Mouse (Mus musculus) WW6 (cell line): ENCODE data around the gene Cbx7.

ENCODE experiments used
- DNase-seq: peaks from one replicate; pipeline ENCODE4 v3.0.0-alpha.2; 2013; ENCODE audit warnings: low read depth, low spot score

The Cbx7 gene

DNA sequence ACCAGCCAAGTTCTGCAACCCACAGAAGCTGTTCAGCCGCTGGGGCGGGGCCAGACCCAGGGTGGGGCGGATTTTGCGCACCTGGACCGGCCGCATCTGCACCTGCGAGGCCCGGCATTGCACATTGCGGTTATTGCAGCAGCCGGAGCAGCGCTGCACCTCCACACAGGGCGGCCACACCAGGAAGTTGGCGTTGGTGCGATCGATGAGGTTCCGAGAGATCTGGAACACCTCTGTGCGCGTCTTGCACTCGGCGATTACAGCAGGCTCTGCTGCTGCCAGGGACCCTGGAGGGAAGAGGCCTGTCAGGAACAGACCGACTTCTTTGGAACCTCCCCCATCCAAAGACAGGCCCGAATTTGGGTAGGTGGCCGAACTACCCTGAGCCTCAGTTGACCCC is 30.7 kb upstream of the Cbx7 start:
- no peak for DNase-seq

GRCm38 (mm10) chr15:80000694-80001093 is 29.8 kb upstream of the Cbx7 start:
- no peak for DNase-seq

DNA sequence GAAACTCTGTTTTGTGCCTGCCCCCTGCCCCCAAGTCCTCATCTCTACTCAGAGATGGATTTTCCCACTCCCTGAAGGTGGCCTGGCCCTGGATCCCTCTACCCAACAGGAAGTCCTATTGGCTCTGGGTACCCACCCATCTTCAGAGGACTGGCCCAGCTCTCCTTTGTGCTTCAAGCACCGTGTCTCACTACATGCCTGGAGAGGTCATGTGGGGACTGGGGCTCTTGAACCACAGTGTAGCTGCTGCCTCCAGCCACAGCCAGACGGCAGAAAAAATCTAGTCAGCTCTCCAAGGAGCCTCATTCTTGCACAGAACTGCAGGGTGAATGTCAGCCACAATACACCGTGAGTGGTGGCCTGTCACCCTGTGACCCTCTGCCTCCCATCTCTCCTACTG is 27.1 kb upstream of the Cbx7 start:
- DNase-seq, result no peak

GRCm38 (mm10) chr15:79996781-79997180 is 25.9 kb upstream of the Cbx7 start:
- no peak for DNase-seq

DNA sequence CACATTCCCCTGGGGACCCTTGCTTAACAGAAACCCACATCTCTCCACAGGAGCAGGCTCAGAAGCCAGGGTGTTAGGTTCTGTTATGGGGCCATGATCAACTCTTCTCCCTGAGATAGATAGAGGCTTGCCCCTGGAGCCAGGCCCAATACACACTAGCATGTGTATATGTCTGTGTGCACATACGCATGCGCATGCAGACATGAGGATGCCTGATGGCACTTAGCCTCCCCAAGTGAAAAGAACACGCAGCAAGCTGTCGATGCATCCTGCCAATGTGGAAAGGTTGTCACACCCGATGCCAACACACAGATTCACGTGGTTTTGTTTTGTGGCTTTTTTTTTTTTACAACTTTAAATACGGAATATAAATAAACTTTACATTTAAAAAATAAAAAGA is 24.6 kb upstream of the Cbx7 start:
- no peak for DNase-seq

GRCm38 (mm10) chr15:79994566-79994965 is 23.6 kb upstream of the Cbx7 start:
- DNase-seq, result no peak

DNA sequence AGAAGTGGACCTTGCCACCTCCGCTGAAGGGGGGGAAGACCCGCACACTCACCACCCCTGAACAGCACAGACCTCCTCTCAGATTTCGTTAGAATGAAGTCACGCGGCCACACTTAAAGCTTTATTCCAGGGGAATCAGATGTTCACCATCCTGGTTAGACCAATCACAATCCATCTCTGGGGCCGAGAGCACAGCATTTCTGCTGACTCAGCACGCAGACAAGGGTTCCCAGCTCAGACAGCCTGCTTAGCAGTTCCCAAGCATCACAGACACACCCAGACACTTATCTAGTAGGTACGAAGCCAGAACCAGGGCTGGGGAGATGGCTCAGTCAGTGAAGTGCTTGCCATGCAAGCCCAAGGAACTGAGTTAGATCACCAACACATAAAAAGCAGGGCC is 15.3 kb upstream of the Cbx7 start:
- peak; percentile 62 for DNase-seq

GRCm38 (mm10) chr15:79985471-79985870 is 14.6 kb upstream of the Cbx7 start:
- no peak for DNase-seq

GRCm38 (mm10) chr15:79984152-79984551 is 13.2 kb upstream of the Cbx7 start:
- DNase-seq, result no peak

GRCm38 (mm10) chr15:79980716-79981115 is 9.8 kb upstream of the Cbx7 start:
- no peak for DNase-seq

DNA sequence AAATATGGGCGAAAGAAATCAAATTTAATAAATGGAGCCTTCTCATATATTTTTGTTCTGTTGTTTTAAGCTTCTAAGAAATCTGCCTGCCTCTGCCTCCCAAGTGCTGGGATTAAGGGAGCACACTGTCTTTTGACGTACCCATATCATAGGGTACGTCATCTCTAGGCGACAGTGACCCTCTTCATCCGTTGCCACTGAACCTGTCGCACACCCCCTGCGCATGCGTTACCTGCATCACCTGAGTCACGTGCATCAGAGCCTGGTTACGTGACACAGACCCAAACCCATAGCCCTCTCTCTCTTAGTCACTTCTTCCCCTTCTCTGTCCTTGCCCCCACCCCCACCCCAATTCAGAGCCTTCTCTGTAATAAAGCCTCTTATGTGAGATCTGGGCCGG is 1.3 kb upstream of the Cbx7 start:
- DNase-seq, result no peak

- DNase-seq, result peak; percentile 43
Measured at GRCm38 (mm10) chr15:79970491-79970890, 428 bp downstream of the Cbx7 start.

DNA sequence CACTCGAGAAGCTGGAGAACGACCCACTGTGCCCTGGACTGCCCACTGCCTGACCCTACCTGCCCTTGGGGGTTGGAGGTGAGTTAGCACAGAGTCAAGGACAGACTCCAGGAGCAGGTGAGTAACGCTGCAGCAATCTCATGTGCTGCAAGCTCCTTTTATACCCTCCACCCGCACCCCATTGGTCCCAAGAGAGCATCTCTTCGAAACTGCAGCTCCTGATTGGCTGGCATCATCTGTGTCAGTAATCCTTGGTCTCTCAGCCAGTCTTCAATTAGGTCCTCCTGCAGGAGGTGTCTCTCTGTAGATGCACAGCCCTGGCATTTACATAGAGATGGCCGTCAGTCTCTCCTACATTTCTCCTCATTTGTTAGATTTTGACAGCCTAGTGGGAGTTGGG is 3.6 kb downstream of the Cbx7 start:
- no peak for DNase-seq

DNA sequence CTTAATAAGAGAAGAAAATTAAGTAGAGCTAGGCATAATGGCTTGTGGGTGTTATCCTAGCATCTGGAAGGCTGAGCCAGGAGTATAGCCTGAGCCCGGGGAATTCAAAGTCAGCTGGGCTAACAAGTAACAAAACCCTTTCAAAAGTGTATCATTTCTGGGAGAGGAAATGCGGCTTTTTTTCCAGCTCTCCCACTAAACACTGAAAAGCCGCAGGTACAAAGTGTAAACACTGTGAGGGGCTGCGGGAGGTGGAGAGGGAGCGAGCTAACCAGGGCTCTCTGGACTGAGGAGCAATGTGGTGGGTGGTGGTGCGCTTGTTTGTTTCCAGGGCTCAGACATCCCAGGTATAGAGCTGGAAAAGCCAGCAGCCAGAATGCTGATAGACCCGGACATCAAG is 6.5 kb downstream of the Cbx7 start:
- DNase-seq, result no peak

DNA sequence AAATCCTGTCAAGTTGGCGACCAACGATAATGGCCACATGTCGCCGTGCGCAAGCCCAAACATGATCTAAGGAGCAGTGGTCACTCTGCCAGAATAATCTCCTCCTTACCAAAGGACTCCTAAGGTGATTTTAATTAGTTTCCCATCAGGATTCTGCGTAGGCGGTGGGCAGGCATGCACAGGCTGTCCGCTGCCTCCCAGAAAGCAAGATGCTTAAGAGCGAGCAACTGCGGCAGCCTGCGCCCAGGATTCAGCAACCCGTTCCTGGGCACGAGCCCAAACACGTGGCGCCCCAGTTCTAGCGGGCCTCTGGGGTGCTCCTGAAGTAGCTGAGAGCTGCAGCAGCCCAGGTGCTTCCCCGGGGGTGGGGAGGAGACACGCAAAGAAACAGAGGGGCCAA is 8.3 kb downstream of the Cbx7 start:
- no peak for DNase-seq

DNA sequence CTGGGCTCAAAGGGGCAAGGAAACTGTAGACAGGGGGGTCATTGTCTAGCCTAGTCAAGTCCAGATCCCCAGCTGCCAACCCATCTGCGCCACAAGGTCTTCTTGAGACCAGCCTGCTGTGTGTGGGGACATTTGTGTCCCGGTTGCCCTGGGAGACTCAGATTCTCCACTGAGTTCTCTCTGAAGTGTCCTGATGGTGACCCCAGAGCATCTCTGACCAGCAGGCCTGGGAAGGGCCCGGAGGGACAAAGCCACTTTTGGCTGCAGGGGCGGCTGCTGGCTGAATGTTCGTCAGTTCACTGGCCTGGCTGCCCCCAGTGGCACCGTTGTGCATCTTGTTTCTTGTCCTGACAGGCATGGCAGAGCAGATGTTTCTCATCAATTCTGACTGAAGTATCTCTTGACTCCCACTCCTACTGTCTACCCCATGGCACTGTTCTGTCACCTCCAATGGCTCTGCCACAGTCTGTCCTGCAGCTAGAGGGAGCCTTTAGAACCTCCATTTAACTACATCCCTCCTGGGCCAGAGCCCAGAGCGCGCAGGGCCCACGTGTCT is 9.5 kb downstream of the Cbx7 start:
- DNase-seq, result no peak

DNA sequence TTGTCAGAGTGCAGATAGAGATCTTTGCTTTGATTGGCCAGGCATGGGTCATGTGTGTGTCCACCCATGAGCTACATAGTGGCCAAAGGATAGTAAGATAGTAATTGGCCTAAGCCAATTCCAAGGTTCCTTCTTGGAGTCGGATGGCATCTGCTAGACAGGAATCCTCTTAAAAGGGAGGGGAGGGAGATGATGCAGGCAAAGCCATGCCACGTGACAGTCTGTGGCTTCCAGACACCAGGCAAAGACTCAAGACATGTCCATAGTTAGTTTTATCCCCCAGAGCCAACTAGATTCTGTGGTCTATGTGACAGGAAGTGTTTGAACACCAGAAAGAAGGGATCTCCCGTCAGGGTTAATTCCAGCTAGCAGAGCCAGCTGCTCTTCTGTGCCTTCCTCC is 12.5 kb downstream of the Cbx7 start:
- no peak for DNase-seq

DNA sequence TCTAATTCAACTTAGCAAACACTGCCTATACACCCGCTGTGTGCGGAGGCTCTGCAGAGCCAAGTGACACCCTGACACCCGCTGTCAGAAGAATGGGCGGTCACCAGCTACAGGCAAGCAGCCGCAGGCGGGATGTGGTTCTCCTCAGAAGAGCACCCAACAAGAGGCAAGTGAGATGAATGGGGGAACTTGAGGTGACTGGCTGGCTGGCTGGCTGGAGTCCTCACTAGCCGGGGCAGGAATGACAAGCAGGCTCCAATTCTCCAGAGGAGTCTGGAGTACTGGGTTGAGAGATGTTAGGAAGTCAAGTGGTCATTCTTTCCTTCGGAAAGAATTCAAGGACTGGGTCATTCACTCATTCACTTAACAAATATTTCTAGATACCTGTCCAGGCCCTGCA is 14.4 kb downstream of the Cbx7 start:
- no peak for DNase-seq

- no peak for DNase-seq
Measured at GRCm38 (mm10) chr15:79953470-79953869, 17.4 kb downstream of the Cbx7 start.

GRCm38 (mm10) chr15:79952504-79953231 is 18.3 kb downstream of the Cbx7 start:
- no peak for DNase-seq

DNA sequence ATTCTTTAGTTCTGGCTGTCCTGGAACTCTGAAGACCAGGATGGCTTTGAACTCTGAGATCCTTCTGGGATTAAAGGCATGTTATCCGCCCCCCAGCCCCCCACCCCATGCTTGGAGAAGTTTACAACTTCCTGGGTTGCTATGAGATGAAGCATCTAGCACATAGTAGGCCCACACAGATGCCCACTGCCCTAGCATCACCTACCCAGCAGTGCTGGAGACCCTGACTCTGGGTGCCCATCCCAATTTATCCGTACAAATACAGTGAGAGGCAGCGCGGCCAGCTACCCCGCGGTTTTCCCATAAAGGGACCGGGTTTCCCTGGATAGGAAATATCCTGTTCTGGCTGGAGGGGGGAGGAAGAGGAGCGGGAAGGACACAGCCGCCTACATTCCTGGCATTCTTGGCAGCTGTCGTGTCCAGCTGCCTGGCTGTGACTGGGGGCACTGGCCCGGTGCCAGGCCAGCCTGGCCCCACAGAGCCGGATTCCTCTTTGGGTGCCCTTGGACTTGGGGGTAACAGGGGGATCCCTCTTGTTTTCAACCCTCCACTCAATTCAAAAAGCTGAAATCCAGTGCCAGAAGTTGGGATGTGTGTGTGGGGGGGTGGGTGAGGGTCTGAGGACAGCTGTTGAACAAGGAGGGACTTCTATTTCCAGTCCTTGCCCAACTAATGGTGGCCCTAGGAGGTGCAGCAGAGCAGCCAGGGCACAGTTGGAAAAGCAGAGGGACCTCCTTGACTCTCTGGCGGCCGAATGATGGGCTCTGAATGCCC is 19.0 kb downstream of the Cbx7 start:
- no peak for DNase-seq

DNA sequence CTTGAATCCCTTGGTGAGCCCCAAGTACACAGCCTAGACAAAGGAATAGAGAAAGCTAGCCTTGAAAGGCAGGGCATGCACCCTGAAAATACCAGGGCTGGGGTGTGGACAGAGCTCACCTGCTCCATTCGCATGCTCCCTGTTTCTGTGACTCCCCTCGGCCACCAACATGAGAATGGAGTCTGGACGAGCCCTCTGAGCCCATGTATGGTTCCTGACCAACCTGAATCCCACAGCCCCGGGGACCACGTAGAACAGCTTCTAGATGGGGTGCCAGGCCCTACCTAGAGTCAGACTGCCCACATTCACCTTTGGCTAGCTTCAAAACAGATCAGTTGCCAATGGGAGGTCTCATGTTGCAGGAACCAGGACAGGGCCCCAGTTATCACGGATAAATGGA is 19.7 kb downstream of the Cbx7 start:
- DNase-seq, result no peak
